Mouse (Mus musculus) gastrocnemius, postnatal 25 days (tissue): ENCODE data around the gene Tcea3. TPM values are rescaled to one million over a fixed set of nuclear protein-coding genes. Genes with fewer than 3 reads are reported as not detected.

Source experiments
- DNase-seq: peaks from one replicate; pipeline ENCODE4 v3.0.0; 2022
- long read RNA-seq, 2 experiments: library from polyadenylated mRNA; stranded (forward); transcript quantifications; one replicate each; pipeline ENCODE4 v2.0.0; 2021
- total RNA-seq, 2 experiments: library from RNA; stranded (reverse); gene quantifications; 1 replicate in 1 of 2; 2 replicates in 1 of 2; pipeline ENCODE4 v1.2.3; 2021

The Tcea3 gene
- 100 to 1,000 TPM; 234 to 298 TPM for total RNA-seq
- long read RNA-seq, experiment 1, transcript Tcea3-201 (11 exons, 1,251 nt) = major isoform, 541 of 751 reads
- long read RNA-seq, experiment 1, partial matches to known transcripts = 66 of 751 reads
- long read RNA-seq, experiment 1, other reads (novel, unspliced or antisense) = 144 of 751 reads
- long read RNA-seq, experiment 2, transcript Tcea3-201 (11 exons, 1,251 nt) = major isoform, 480 of 640 reads
- long read RNA-seq, experiment 2, partial matches to known transcripts = 40 of 640 reads
- long read RNA-seq, experiment 2, other reads (novel, unspliced or antisense) = 120 of 640 reads

DNA sequence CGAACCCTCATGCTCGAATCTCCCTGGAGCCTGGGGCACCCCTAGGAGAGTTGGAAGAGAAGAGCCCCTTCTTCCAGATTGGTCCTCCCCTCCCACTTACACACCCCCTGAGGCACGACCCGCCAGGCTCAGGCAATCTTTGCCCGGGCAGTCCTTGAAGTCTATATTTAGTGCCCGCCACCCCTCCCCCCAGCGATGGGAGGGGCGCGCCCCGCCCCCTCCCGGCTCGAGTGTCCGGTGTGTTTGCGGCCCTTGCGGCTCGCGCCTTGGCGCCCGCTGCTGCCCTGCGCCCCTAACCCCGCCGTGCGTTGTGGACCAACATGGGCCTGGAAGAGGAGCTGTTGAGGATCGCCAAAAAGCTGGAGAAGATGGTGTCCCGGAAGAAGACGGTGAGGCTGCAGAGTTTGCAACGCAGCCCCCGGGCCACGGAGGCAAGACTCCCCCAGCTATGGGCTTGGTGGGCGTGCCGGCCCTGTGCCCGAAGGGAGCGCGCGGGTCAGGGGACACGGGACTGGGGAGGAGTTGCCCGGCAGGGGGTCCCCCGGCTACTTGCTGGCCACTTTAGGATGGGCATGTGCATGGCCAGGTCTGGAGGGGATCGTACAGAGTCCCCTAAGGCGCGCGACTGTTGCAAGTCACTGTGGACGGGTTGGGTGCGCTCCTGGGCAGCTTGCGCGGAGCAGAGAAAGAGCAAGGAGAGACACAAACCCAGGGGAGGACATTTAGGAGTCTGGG is at the start of gene Tcea3:
Gene Tcea3 (plus strand): TSS at position 1 of the 735 bp plus-strand sequence.
- DNase-seq = peak; percentile 83

- DNase-seq = no peak
Observed at GRCm38 (mm10) chr4:136198846-136199245, 48.7 kb upstream of the Tcea3 start.

DNA sequence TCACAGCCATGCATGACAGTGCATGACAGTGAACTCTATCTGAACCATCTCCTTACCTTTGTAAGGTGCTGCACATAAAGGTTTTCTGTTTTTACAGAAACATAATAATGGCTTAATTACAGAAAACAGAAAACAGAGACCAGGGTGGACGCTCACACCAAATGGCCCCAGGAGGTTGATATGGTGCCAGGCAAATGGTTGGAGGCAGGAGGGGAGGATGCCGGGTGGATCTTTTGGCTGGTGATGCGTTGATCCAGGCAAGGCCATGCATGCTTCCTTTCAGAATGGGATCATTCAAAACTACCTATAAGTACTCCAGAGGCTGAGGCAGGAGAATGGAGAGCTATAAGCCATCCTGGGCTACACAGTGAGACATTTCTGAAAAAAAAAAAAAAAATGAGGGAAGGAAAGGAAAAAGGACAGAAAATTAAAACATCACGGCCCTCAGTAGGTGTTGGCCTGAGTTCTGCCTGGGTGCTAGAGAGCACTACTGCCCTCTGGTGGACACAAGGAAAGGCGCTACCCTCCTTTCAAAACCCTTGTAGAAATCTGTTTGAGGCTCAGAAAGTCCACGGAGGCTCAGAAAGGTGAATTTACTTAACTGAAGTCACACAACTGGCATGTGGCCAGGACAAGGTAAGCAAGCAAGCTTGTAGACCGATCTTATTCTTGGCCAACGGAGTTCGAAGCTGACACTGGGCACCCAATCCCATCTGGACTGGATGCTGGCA is 47.8 kb upstream of the Tcea3 start:
- no peak for DNase-seq

GRCm38 (mm10) chr4:136202509-136202908 is 45.0 kb upstream of the Tcea3 start:
- DNase-seq = no peak

GRCm38 (mm10) chr4:136204775-136205174 is 42.8 kb upstream of the Tcea3 start:
- DNase-seq = no peak

- peak; percentile 95 for DNase-seq
Observed at GRCm38 (mm10) chr4:136206033-136206893, 41.3 kb upstream of the Tcea3 start, which contains the start of gene Asap3. TSS of gene Asap3 (plus strand) at chr4:136206365.

DNA sequence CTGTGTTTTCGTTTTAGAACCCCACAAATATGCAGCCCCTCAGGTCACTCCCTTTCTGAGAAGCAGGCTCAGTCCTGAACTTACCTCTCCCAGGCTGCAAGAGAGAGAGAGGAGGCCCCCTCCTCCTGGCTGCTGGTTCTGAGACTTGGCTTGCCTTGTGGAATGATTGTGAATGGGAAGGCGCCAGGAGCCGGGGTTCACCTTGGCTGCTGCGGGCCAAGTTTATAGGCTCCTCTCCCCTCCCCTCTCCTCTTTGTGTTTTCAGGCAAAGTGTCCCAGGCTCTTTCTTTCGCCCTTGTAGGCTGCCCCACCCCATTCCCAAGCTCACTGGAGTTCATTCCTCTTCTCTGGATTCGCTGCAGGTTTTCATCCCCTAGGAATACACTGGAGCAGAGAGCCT is 40.6 kb upstream of the Tcea3 start:
- no peak for DNase-seq

GRCm38 (mm10) chr4:136210931-136211330 is 36.6 kb upstream of the Tcea3 start:
- DNase-seq = no peak

DNA sequence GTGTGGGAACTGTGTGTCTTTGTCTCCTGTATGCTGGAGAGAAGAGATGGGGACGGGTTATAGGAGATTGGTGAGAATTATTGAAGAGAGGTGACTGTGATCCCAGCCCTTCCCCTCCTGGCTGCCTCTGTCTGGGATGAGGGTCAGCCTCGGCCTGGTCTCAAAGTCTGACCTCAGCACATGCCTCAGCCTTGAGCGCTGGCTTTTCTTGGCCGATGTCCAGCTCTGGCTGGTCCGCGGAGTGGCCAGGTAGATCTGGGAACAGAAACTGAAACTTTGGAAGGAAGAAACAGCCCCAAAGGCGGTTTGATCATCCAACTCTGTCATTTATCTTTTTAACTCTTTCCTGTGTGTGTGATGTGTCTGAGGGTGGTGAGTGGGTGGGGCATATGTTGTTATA is 33.9 kb upstream of the Tcea3 start:
- peak; percentile 40 for DNase-seq

- DNase-seq = no peak
Observed at GRCm38 (mm10) chr4:136214828-136215227, 32.7 kb upstream of the Tcea3 start.

GRCm38 (mm10) chr4:136215576-136215975 is 32.0 kb upstream of the Tcea3 start:
- no peak for DNase-seq

DNA sequence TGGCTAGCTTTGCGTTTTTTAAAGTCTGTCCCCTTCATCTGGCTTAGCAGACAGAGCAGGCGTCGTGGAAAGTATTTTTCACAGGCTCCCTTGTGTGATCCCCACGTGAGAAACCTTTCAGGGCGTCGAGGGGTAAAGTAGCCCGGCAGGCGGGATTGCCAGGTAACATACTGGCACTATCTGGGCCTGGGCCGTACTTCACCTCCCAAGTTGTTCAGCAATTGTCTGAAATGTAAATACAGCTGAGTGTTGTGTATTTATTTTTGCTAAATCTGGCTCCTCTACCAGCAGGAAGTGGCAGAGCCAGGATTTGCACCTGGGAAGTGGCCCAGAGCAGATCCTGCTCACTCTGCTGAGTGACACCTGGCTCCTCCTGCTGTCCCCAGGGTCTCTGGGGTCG is 30.5 kb upstream of the Tcea3 start:
- no peak for DNase-seq

- DNase-seq = peak; percentile 93
Observed at GRCm38 (mm10) chr4:136218595-136219214, 28.8 kb upstream of the Tcea3 start.

DNA sequence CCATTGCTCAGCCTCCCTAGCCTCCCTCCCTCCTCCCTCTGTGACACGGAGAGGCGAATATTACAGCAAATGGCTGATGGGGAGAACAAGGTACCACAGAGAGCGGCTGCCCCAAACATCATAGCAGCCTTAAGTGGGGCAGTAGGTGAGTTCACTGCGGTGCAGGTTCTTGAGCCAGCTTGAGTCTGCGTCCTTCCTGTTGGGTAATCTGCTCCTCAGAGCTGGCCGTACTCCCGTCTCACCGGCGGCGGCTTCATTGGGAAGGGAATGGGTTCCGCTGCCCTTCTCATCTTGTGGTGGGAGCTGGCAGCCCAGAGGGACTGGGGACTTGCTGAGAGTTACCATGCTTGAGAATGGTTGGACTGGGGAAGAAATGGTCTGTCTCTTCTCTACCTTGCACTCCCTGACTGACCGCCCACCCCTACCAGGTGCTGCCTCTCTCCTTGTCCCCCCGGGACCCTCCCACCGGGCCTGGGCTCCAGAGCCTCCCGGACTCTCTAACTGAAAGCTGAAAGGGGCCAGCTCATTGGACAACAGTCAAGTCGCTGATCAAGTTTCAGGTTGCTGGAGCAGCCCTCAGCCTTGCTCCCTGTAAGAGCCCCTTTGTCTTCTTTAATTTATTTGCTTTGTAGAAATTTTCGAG is 27.3 kb upstream of the Tcea3 start:
- DNase-seq = no peak

DNA sequence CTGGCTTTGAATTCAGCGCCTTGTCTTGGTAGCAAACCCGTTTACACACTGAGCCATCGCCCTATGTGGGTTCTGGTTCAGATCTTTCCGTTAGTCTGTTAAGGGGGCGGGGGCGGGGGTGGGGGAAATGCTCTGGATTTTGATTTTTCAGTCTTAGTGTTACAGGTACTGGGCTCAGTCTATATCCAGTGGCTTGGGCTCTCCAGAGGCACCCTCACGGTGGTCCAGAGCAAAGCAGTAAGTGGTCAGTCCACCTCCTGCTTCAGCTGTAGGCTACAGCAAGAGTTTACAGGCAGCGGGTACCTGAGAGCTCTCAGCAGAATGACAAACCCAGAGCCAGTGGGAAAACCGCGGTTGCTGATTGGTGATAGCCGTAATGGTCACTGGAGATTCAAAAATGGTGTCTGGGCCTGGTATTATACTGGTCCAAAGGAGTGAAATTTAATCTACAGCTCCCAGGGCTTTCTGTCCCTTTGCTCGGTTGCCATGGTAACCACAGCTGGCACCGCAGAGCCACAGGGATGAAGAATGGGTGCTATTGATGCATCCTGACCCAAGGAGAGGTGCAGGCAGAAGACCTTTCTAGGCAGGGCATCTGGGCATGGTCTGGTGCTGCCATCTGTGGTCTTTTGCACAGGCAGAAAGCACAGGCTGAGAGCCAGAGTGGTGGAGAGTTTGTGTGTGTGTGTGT is 23.8 kb upstream of the Tcea3 start:
- DNase-seq = no peak

DNA sequence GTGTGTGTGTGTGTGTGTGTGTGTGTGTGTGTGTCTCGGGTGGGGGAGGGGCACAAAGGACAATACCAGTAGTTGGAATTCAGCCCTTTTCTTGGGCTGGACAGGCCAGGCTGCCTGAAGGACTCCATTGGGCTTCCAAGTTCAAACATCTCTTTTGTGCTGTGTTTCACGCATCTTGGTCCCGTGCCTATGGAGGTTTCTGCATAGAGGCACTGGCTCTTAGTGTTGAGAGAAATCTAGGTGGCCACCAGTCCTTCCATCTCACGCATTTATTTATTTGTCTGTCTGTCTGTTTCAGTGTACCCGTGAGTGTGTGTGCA is 23.3 kb upstream of the Tcea3 start:
- no peak for DNase-seq

GRCm38 (mm10) chr4:136224677-136225460 is 22.7 kb upstream of the Tcea3 start:
- no peak for DNase-seq

- DNase-seq = no peak
Observed at GRCm38 (mm10) chr4:136227408-136227807, 20.1 kb upstream of the Tcea3 start.

- no peak for DNase-seq
Observed at GRCm38 (mm10) chr4:136228640-136229039, 18.9 kb upstream of the Tcea3 start.

GRCm38 (mm10) chr4:136238669-136239068 is 8.9 kb upstream of the Tcea3 start:
- DNase-seq = no peak
